Mouse (Mus musculus) liver, adult 2 months (tissue): ENCODE results near the gene Rnf126.

Experiments
- CTCF ChIP-seq: fragments of 200-500 bp; IDR thresholded peaks from 2 replicates; pipeline ENCODE4 v1.5.1; 2011; ENCODE audit warnings: low read depth, low read length, control low read depth
- POLR2A ChIP-seq: fragments of 200-500 bp; IDR thresholded peaks from 2 replicates; pipeline ENCODE4 v1.6.1; 2011; ENCODE audit warnings: low read length, control low read depth; ENCODE audit not compliant: insufficient read depth; ENCODE audit errors: extremely low read depth

DNA sequence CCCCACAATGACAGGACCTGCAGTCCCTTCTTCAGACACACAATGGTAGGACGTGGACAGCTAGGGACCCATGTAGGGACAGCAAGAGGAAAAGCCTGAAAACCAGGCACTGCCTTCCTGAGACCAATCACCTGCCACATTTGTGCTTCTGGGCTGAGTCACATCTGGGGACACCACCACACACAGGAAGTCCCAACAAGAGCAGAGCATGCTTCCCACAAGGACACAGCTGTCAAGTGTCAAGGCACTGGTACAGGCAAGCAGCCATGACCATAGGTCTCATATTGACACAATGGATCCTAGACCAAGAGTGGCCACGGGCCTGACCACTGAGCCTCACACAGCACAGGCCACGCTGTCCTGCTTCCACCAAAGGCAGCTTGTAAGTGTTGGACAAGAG, 3.9 kb downstream of the Rnf126 start:
- TF ChIP-seq POLR2A = no peak
- TF ChIP-seq CTCF = no peak
